Comparison of ENCODE assay signal across 8 mouse cellular contexts in genomic region chr17:47168105-47168504, GRCm38 (mm10).
DNase-seq lines count a peak whose midpoint lies in the region; ATAC-seq lines count a peak whose summit lies in the region.

No protein-coding gene starts in this region.

- 78% methylated on average over 8 of the region's 8 CpGs for WGBS in midbrain, embryonic 12.5 days
- 79% methylated on average over 8 of the region's 8 CpGs for WGBS in midbrain, embryonic 10.5 days
- 63% methylated on average over 8 of the region's 8 CpGs for WGBS in hindbrain, embryonic 16.5 days

- no peak for ATAC-seq in midbrain, embryonic 12.5 days (ENCODE audit: low FRiP score, low read depth)
- no peak for ATAC-seq in hindbrain, embryonic 16.5 days

- H3K9me3 ChIP-seq in midbrain, embryonic 12.5 days: no peaks in the 10 kb centered on the region
- H3K9me3 ChIP-seq in midbrain, embryonic 10.5 days (replicated peaks): no peaks in the 10 kb centered on the region
- H3K9me3 ChIP-seq in hindbrain, embryonic 16.5 days (ENCODE audit: control insufficient read depth, low read length): no peaks in the 10 kb centered on the region

- 0 out of 2 replicates have a peak overlapping the region, but pooled peaks have one; percentile 21 for H3K27ac ChIP-seq in midbrain, embryonic 12.5 days (replicated peaks)
- no peak overlapping the region for H3K27ac ChIP-seq in midbrain, embryonic 10.5 days (replicated peaks)
- 0 out of 2 replicates have a peak overlapping the region, but pooled peaks have one; percentile 13 for H3K27ac ChIP-seq in hindbrain, embryonic 16.5 days (ENCODE audit: low read depth, low read length)

- no peak for DNase-seq in midbrain, embryonic 10.5 days (ENCODE audit: low spot score)
- DNase-seq in gastrocnemius, postnatal 10 days: peak; percentile 50
- DNase-seq in lung, postnatal 36 days: peak; percentile 88
- DNase-seq in cerebellum, postnatal 25 days: no peak
- no peak for DNase-seq in spleen, adult 18-20 months
- no peak for DNase-seq in cerebellum, postnatal 36 days

- H3K9ac ChIP-seq in midbrain, embryonic 12.5 days (replicated peaks): no peak overlapping the region
- no peak overlapping the region for H3K9ac ChIP-seq in hindbrain, embryonic 16.5 days (ENCODE audit: low read depth, low read length)

- H3K4me3 ChIP-seq in midbrain, embryonic 12.5 days: no peak overlapping the region
- no peak overlapping the region for H3K4me3 ChIP-seq in midbrain, embryonic 10.5 days
- no peak overlapping the region for H3K4me3 ChIP-seq in hindbrain, embryonic 16.5 days (ENCODE audit: low read length)

- peaks cover 19% of the 10 kb centered on the region for H3K4me1 ChIP-seq in midbrain, embryonic 12.5 days
- peaks cover 18% of the 10 kb centered on the region for H3K4me1 ChIP-seq in midbrain, embryonic 10.5 days
- peaks cover 5% of the 10 kb centered on the region for H3K4me1 ChIP-seq in hindbrain, embryonic 16.5 days (ENCODE audit: control insufficient read depth, insufficient read depth, low read depth, low read length)

- H3K27me3 ChIP-seq in midbrain, embryonic 12.5 days: no peaks in the 10 kb centered on the region
- H3K27me3 ChIP-seq in midbrain, embryonic 10.5 days (ENCODE audit: low read depth, poor library complexity, severe bottlenecking): no peaks in the 10 kb centered on the region
- no peaks in the 10 kb centered on the region for H3K27me3 ChIP-seq in hindbrain, embryonic 16.5 days (replicated peaks; ENCODE audit: control insufficient read depth, insufficient read depth, low read length)

- H3K4me2 ChIP-seq in midbrain, embryonic 12.5 days (replicated peaks): no peak overlapping the region
- H3K4me2 ChIP-seq in hindbrain, embryonic 16.5 days (ENCODE audit: low read length): no peak overlapping the region

- peaks cover 7% of the 10 kb centered on the region; the same call in 1 of the 2 replicates for H3K36me3 ChIP-seq in midbrain, embryonic 12.5 days
- H3K36me3 ChIP-seq in midbrain, embryonic 10.5 days: peaks cover 15% of the 10 kb centered on the region; the same call in 1 of the 2 replicates
- H3K36me3 ChIP-seq in hindbrain, embryonic 16.5 days (ENCODE audit: control insufficient read depth, insufficient read depth, low read length): no peaks in the 10 kb centered on the region

Comparison
In these comparisons a context has a peak if more than half of its experiments do, and no peak if none do; other contexts are left out.
1. DNase-seq: peak in gastrocnemius, postnatal 10 days (single experiment) and lung, postnatal 36 days (single experiment); none in midbrain, embryonic 10.5 days (single experiment), cerebellum, postnatal 25 days (0 of 2), spleen, adult 18-20 months (0 of 2) and cerebellum, postnatal 36 days (0 of 2).